Mouse (Mus musculus) adipocyte (in vitro differentiated cells): ENCODE data around the gene Dcaf12.

Experiments used
- DNase-seq: peaks from one replicate; pipeline ENCODE4 v3.0.0-alpha.2; 2016; ENCODE audit warnings: low spot score

Gene Dcaf12

GRCm38 (mm10) chr4:41310567-41311563, 3.8 kb downstream of the Dcaf12 start:
- DNase-seq: no peak

GRCm38 (mm10) chr4:41307406-41307805, 7.3 kb downstream of the Dcaf12 start:
- no peak for DNase-seq

- no peak for DNase-seq
Observed at GRCm38 (mm10) chr4:41304302-41304701, 10.4 kb downstream of the Dcaf12 start.

- DNase-seq: no peak
Observed at GRCm38 (mm10) chr4:41303671-41304070, 11.0 kb downstream of the Dcaf12 start.

- DNase-seq: no peak
Observed at GRCm38 (mm10) chr4:41298976-41299375, 15.7 kb downstream of the Dcaf12 start.

GRCm38 (mm10) chr4:41295960-41296359, 18.7 kb downstream of the Dcaf12 start:
- no peak for DNase-seq

GRCm38 (mm10) chr4:41295507-41295906, 19.2 kb downstream of the Dcaf12 start:
- no peak for DNase-seq

- DNase-seq: no peak
Observed at GRCm38 (mm10) chr4:41293907-41294306, 20.8 kb downstream of the Dcaf12 start.

GRCm38 (mm10) chr4:41289802-41290201, 24.9 kb downstream of the Dcaf12 start:
- no peak for DNase-seq

- DNase-seq: peak; percentile 70
Observed at GRCm38 (mm10) chr4:41286420-41286819, 28.3 kb downstream of the Dcaf12 start.

- no peak for DNase-seq
Observed at GRCm38 (mm10) chr4:41284087-41284486, 30.6 kb downstream of the Dcaf12 start.

GRCm38 (mm10) chr4:41275927-41276326, 38.8 kb downstream of the Dcaf12 start:
- DNase-seq: no peak

GRCm38 (mm10) chr4:41274980-41275850, 39.5 kb downstream of the Dcaf12 start, which contains the start of gene Ubap2:
TSS of gene Ubap2 (minus strand) at chr4:41275144.
- peak; percentile 98 for DNase-seq

- DNase-seq: no peak
Observed at GRCm38 (mm10) chr4:41274377-41274979, 40.2 kb downstream of the Dcaf12 start.

- DNase-seq: no peak
Observed at GRCm38 (mm10) chr4:41268133-41268532, 46.6 kb downstream of the Dcaf12 start.

- DNase-seq: no peak
Observed at GRCm38 (mm10) chr4:41266350-41266749, 48.3 kb downstream of the Dcaf12 start.

- DNase-seq: no peak
Observed at GRCm38 (mm10) chr4:41260691-41261090, 54.0 kb downstream of the Dcaf12 start.

GRCm38 (mm10) chr4:41259019-41259418, 55.7 kb downstream of the Dcaf12 start:
- no peak for DNase-seq

GRCm38 (mm10) chr4:41257752-41258151, 56.9 kb downstream of the Dcaf12 start:
- no peak for DNase-seq

GRCm38 (mm10) chr4:41255564-41256210, 59.0 kb downstream of the Dcaf12 start:
- no peak for DNase-seq

- no peak for DNase-seq
Observed at GRCm38 (mm10) chr4:41253756-41254155, 60.9 kb downstream of the Dcaf12 start.

- no peak for DNase-seq
Observed at GRCm38 (mm10) chr4:41245408-41245807, 69.3 kb downstream of the Dcaf12 start.
